Mouse (Mus musculus) embryonic fibroblast, embryonic 13.5 days (primary cell): Measurements from ENCODE around the gene Edem1.

Experiments
- CTCF ChIP-seq: IDR thresholded peaks from 2 replicates; pipeline ENCODE4 v1.5.1; 2011; ENCODE audit warnings: mild to moderate bottlenecking, control low read depth, low read length, moderate library complexity, borderline replicate concordance; ENCODE audit not compliant: insufficient read depth
- POLR2A ChIP-seq: IDR thresholded peaks from 2 replicates; pipeline ENCODE4 v1.6.1; 2011; ENCODE audit warnings: low read depth, mild to moderate bottlenecking, control low read depth, low read length, moderate library complexity

- no peak for TF ChIP-seq CTCF
- TF ChIP-seq POLR2A = no peak
Measured at GRCm38 (mm10) chr6:108875344-108875743, 46.9 kb downstream of the Edem1 start.
